Mouse (Mus musculus): ENCODE results near the gene Gjc2.
A peak's percentile ranks its signal among the peaks of the same experiment; 100 is the strongest.

DNA sequence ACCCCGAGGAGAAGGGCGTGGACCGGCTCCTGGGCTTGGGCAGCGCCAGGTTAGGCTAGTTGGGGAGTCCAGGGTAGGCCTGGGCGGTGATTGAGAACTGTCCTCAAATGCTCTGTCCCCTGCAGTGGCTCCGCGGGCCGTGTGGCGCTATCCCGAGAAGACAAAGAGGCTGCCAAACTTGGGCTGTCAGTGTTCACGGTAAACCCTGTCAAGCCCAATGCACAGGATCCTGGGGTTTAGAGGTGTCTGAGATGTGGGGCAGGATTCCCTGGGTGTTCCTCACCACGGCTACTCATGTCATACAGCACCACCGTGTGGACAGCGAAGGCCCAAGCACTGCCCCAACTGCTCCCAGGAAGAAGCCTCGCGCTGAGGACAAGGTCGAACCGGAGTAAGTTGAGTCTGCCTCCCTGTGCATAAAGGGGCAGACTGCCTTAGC, 26.0 kb upstream of the Gjc2 start:
- TF ChIP-seq POLR2A (IDR thresholded peaks at IDR 0.05; ENCODE audit: control insufficient read depth, low read depth, low read length): no peak
- TF ChIP-seq CTCF (IDR thresholded peaks at IDR 0.05; ENCODE audit: control insufficient read depth, insufficient read depth, insufficient replicate concordance, low read depth, low read length): peak; percentile 57; the same call in 1 of the 2 replicates

Data from testis, adult 2 months (tissue).